Mouse (Mus musculus) C2C12 (cell line): ENCODE data around the gene Tk2. TPM values are rescaled to one million over a fixed set of nuclear protein-coding genes. Genes with fewer than 3 reads are reported as not detected.

Experiments used
- H3K27me3 ChIP-seq: one replicate; pipeline ENCODE4 v1.6.1; 2011; ENCODE audit not compliant: control insufficient read depth, insufficient read depth, insufficient read length
- H3K36me3 ChIP-seq: one replicate; pipeline ENCODE4 v1.6.1; 2011; ENCODE audit not compliant: control insufficient read depth, insufficient read depth
- H3K4me3 ChIP-seq: one replicate; pipeline ENCODE4 v1.5.1; 2011; ENCODE audit warnings: mild to moderate bottlenecking, control low read depth; ENCODE audit not compliant: poor library complexity, insufficient read depth, severe bottlenecking
- H3K79me2 ChIP-seq: one replicate; pipeline ENCODE4 v1.6.1; 2011; ENCODE audit not compliant: control insufficient read depth, insufficient read depth
- H3K79me3 ChIP-seq: one replicate; pipeline ENCODE4 v1.6.1; 2011; ENCODE audit warnings: low read depth, control low read depth
- H3ac ChIP-seq: one replicate; pipeline ENCODE3; 2011; ENCODE audit warnings: low read depth; ENCODE audit not compliant: control insufficient read depth, insufficient read length
- CEBPB ChIP-seq: IDR thresholded peaks from one replicate; pipeline ENCODE4 v1.6.1; 2011; ENCODE audit warnings: low read depth, mild to moderate bottlenecking, control low read depth, moderate library complexity
- CTCF ChIP-seq: IDR thresholded peaks from one replicate; pipeline ENCODE4 v1.5.1; 2011; ENCODE audit not compliant: control insufficient read depth, insufficient read depth, insufficient read length
- FOSL1 ChIP-seq: IDR thresholded peaks from one replicate; pipeline ENCODE4 v1.8.0; 2011; ENCODE audit warnings: mild to moderate bottlenecking, low read length; ENCODE audit not compliant: poor library complexity, insufficient read depth, severe bottlenecking
- MAX ChIP-seq: IDR thresholded peaks from one replicate; pipeline ENCODE4 v1.6.1; 2011; ENCODE audit warnings: mild to moderate bottlenecking, control low read depth
- MYOD1 ChIP-seq: IDR thresholded peaks from one replicate; pipeline ENCODE4 v1.6.1; 2011; ENCODE audit warnings: low read depth; ENCODE audit not compliant: control insufficient read depth, insufficient read length
- MYOG ChIP-seq: IDR thresholded peaks from one replicate; pipeline ENCODE4 v1.6.1; 2011; ENCODE audit not compliant: control insufficient read depth, insufficient read length; ENCODE audit errors: extremely low read depth
- USF1 ChIP-seq: IDR thresholded peaks from one replicate; pipeline ENCODE4 v1.6.1; 2011; ENCODE audit warnings: low read depth, mild to moderate bottlenecking, control low read depth, moderate library complexity
- polyA plus RNA-seq: library from polyadenylated mRNA; unstranded; fragments of >200 nt; fragmentation: generic; extraction: Trizol; gene quantifications from one replicate; pipeline ENCODE4 v1.2.1, GENCODE M21; 2012; ENCODE audit warnings: missing spikeins

Gene Tk2
- polyA plus RNA-seq, 1 experiment = 11.7 TPM

GRCm38 (mm10) chr8:104188459-104188858 is 59.9 kb downstream of the Tk2 start:
- no peak for TF ChIP-seq MAX
- TF ChIP-seq MYOD1 = no peak
- no peak for TF ChIP-seq MYOG
- TF ChIP-seq USF1 = no peak
- TF ChIP-seq CTCF = no peak
- TF ChIP-seq CEBPB = no peak
- TF ChIP-seq FOSL1 = no peak
- H3K4me3 ChIP-seq = no peak overlapping the region
- H3K79me2 ChIP-seq = no peaks in the 10 kb centered on the region
- H3K36me3 ChIP-seq = no peaks in the 10 kb centered on the region
- H3K79me3 ChIP-seq = no peaks in the 10 kb centered on the region
- H3ac ChIP-seq = no peak overlapping the region
- H3K27me3 ChIP-seq = no peaks in the 10 kb centered on the region

GRCm38 (mm10) chr8:104187622-104188021 is 60.7 kb downstream of the Tk2 start:
- no peaks in the 10 kb centered on the region for H3K79me2 ChIP-seq
- H3ac ChIP-seq = no peak overlapping the region
- H3K27me3 ChIP-seq = no peaks in the 10 kb centered on the region
- no peaks in the 10 kb centered on the region for H3K36me3 ChIP-seq
- no peak overlapping the region for H3K4me3 ChIP-seq
- TF ChIP-seq MYOG = no peak
- no peak for TF ChIP-seq USF1
- TF ChIP-seq MAX = no peak
- TF ChIP-seq CTCF = no peak
- no peak for TF ChIP-seq MYOD1
- no peak for TF ChIP-seq CEBPB
- no peak for TF ChIP-seq FOSL1
- no peaks in the 10 kb centered on the region for H3K79me3 ChIP-seq

GRCm38 (mm10) chr8:104186827-104187226 is 61.5 kb downstream of the Tk2 start:
- H3K79me2 ChIP-seq = no peaks in the 10 kb centered on the region
- H3K79me3 ChIP-seq = no peaks in the 10 kb centered on the region
- no peak for TF ChIP-seq USF1
- no peak for TF ChIP-seq CTCF
- no peak for TF ChIP-seq MYOD1
- TF ChIP-seq MAX = no peak
- TF ChIP-seq MYOG = no peak
- no peak for TF ChIP-seq CEBPB
- TF ChIP-seq FOSL1 = no peak
- no peak overlapping the region for H3K4me3 ChIP-seq
- no peaks in the 10 kb centered on the region for H3K27me3 ChIP-seq
- H3ac ChIP-seq = no peak overlapping the region
- no peaks in the 10 kb centered on the region for H3K36me3 ChIP-seq

GRCm38 (mm10) chr8:104184905-104185304 is 63.5 kb downstream of the Tk2 start:
- TF ChIP-seq CEBPB (no peak), USF1 (no peak), FOSL1 (no peak), MYOD1 (no peak), MAX (no peak), CTCF (no peak), MYOG (no peak)
- no peaks in the 10 kb centered on the region for H3K79me2 ChIP-seq
- H3K36me3 ChIP-seq = no peaks in the 10 kb centered on the region
- H3K79me3 ChIP-seq = no peaks in the 10 kb centered on the region
- no peak overlapping the region for H3K4me3 ChIP-seq
- H3ac ChIP-seq = no peak overlapping the region
- no peaks in the 10 kb centered on the region for H3K27me3 ChIP-seq

GRCm38 (mm10) chr8:104177054-104177453 is 71.3 kb downstream of the Tk2 start:
- Histone ChIP-seq H3K36me3 (no peaks in the 10 kb centered on the region), H3K79me3 (no peaks in the 10 kb centered on the region), H3ac (no peak overlapping the region), H3K27me3 (no peaks in the 10 kb centered on the region), H3K4me3 (no peak overlapping the region), H3K79me2 (no peaks in the 10 kb centered on the region)
- TF ChIP-seq USF1 (no peak), FOSL1 (no peak), MYOG (no peak), CTCF (no peak), CEBPB (no peak), MAX (no peak), MYOD1 (no peak)

Other genes with a start within 250 kb of the Tk2 start
- gene Cdh5, start 146.9 kb downstream of the Tk2 start, polyA plus RNA-seq = 0.04 TPM
- 0.13 TPM for gene Bean1, start 78.1 kb downstream of the Tk2 start, polyA plus RNA-seq
- 19.4 TPM for gene Cklf, start 2.3 kb upstream of the Tk2 start, polyA plus RNA-seq
- not detected for gene Cmtm2a, start 44.6 kb upstream of the Tk2 start, polyA plus RNA-seq
- gene Gm45711, start 61.5 kb upstream of the Tk2 start, polyA plus RNA-seq = not detected
- not detected for gene Cmtm1, start 61.6 kb upstream of the Tk2 start, polyA plus RNA-seq
- gene Gm11020, start 73.0 kb upstream of the Tk2 start, polyA plus RNA-seq = not detected
- not detected for gene Cmtm2b, start 73.7 kb upstream of the Tk2 start, polyA plus RNA-seq
- 86.5 TPM for gene Cmtm3, start 90.9 kb upstream of the Tk2 start, polyA plus RNA-seq
- gene Cmtm4, start 147.2 kb upstream of the Tk2 start, polyA plus RNA-seq = 11.3 TPM
- 26.8 TPM for gene Dync1li2, start 194.5 kb upstream of the Tk2 start, polyA plus RNA-seq